Mouse (Mus musculus) embryonic facial prominence, embryonic 15.5 days (tissue): ENCODE data around the gene Entpd5. TPM values are rescaled to one million over a fixed set of nuclear protein-coding genes. Genes with fewer than 3 reads are reported as not detected.
"Not testable (repeated sequence)": the region's sequence is repeated elsewhere in the genome, so short reads cannot be mapped to it uniquely, and the experiment has no call there.

Experiments
- ATAC-seq: fragments of 200-750 bp; cut with Nextera tagmentation; 2 replicates; pipeline ENCODE4 v1.8.0; 2017; ENCODE audit warnings: low read depth, moderate TSS enrichment; ENCODE audit not compliant: insufficient number of reproducible peaks, low FRiP score, low TSS enrichment
- H3K27ac ChIP-seq: fragments of 300-500 bp; sonication (generic); replicated peaks from 2 replicates; pipeline ENCODE4 v1.5.1; 2015; ENCODE audit warnings: mild to moderate bottlenecking, inconsistent platforms
- H3K27me3 ChIP-seq: fragments of 300-500 bp; sonication (generic); 2 replicates; pipeline ENCODE4 v1.6.1; 2015; ENCODE audit warnings: inconsistent platforms
- H3K36me3 ChIP-seq: fragments of 300-500 bp; sonication (generic); 2 replicates; pipeline ENCODE4 v1.6.1; 2015; ENCODE audit warnings: mild to moderate bottlenecking, inconsistent platforms
- H3K4me1 ChIP-seq: fragments of 300-500 bp; sonication (generic); 2 replicates; pipeline ENCODE4 v1.6.1; 2015; ENCODE audit warnings: inconsistent platforms
- H3K4me2 ChIP-seq: fragments of 300-500 bp; sonication (generic); replicated peaks from 2 replicates; pipeline ENCODE4 v1.6.1; 2015; ENCODE audit warnings: mild to moderate bottlenecking, inconsistent platforms
- H3K4me3 ChIP-seq: fragments of 300-500 bp; sonication (generic); replicated peaks from 2 replicates; pipeline ENCODE4 v1.5.1; 2015; ENCODE audit warnings: mild to moderate bottlenecking, inconsistent platforms
- H3K9ac ChIP-seq: fragments of 300-500 bp; sonication (generic); 2 replicates; pipeline ENCODE4 v1.6.1; 2015; ENCODE audit warnings: inconsistent platforms
- H3K9me3 ChIP-seq: fragments of 300-500 bp; sonication (generic); replicated peaks from 2 replicates; pipeline ENCODE4 v1.6.1; 2016; ENCODE audit warnings: inconsistent platforms
- WGBS: fragments of 180-500 bp; shearing (Covaris S2); methylation state at CpG from one replicate; pipeline ENCODE4 v1.1.7; 2015; 5-methylcytosine and 5-hydroxymethylcytosine counted together
- polyA plus RNA-seq: library from polyadenylated mRNA; unstranded; fragments of >200 nt; fragmentation: Nextera tagmentation; extraction: Ambion mirVana; gene quantifications from 2 replicates; pipeline ENCODE4 v1.2.1, GENCODE M21; 2015

Entpd5 gene
- polyA plus RNA-seq, 1 experiment from 2014 or later = 24.1 TPM

GRCm38 (mm10) chr12:84373831-84374481 lies 34.9 kb downstream of the Entpd5 start:
- no peak overlapping the region for H3K27ac ChIP-seq
- no peak overlapping the region for H3K4me3 ChIP-seq
- no peaks in the 10 kb centered on the region for H3K4me1 ChIP-seq
- no peak overlapping the region for H3K4me2 ChIP-seq
- H3K27me3 ChIP-seq = no peaks in the 10 kb centered on the region
- no peaks in the 10 kb centered on the region for H3K9me3 ChIP-seq
- no peak overlapping the region for H3K9ac ChIP-seq
- no peak for ATAC-seq
- WGBS = 89% methylated on average over 6 of the region's 6 CpGs
- peaks cover 63% of the 10 kb centered on the region for H3K36me3 ChIP-seq

- no peak overlapping the region for H3K4me3 ChIP-seq
- H3K4me1 ChIP-seq = no peaks in the 10 kb centered on the region
- no peak overlapping the region for H3K9ac ChIP-seq
- WGBS = 94% methylated on average over 5 of the region's 5 CpGs
- no peak overlapping the region for H3K4me2 ChIP-seq
- no peak for ATAC-seq
- no peak overlapping the region for H3K27ac ChIP-seq
- no peaks in the 10 kb centered on the region for H3K9me3 ChIP-seq
- H3K27me3 ChIP-seq = no peaks in the 10 kb centered on the region
- peaks cover 84% of the 10 kb centered on the region for H3K36me3 ChIP-seq
Measured at GRCm38 (mm10) chr12:84371647-84372046, 37.2 kb downstream of the Entpd5 start.

GRCm38 (mm10) chr12:84366971-84367370 lies 41.9 kb downstream of the Entpd5 start:
- Histone ChIP-seq H3K4me1 (peaks cover 8% of the 10 kb centered on the region), H3K27ac (no peak overlapping the region), H3K36me3 (peaks cover 50% of the 10 kb centered on the region), H3K9ac (no peak overlapping the region), H3K4me2 (no peak overlapping the region), H3K27me3 (no peaks in the 10 kb centered on the region), H3K9me3 (no peaks in the 10 kb centered on the region), H3K4me3 (no peak overlapping the region)
- WGBS = 68% methylated on average over 9 of the region's 9 CpGs
- no peak for ATAC-seq

- H3K36me3 ChIP-seq = peaks cover 32% of the 10 kb centered on the region
- no peak overlapping the region for H3K27ac ChIP-seq
- H3K4me1 ChIP-seq = peaks cover 13% of the 10 kb centered on the region
- no peaks in the 10 kb centered on the region for H3K9me3 ChIP-seq
- no peaks in the 10 kb centered on the region for H3K27me3 ChIP-seq
- H3K4me2 ChIP-seq = no peak overlapping the region
- H3K9ac ChIP-seq = no peak overlapping the region
- 91% methylated on average over 6 of the region's 6 CpGs for WGBS
- no peak overlapping the region for H3K4me3 ChIP-seq
- no peak for ATAC-seq
Measured at GRCm38 (mm10) chr12:84365137-84365536, 43.7 kb downstream of the Entpd5 start.

GRCm38 (mm10) chr12:84364291-84364690 lies 44.5 kb downstream of the Entpd5 start:
- ATAC-seq = no peak
- peaks cover 13% of the 10 kb centered on the region for H3K4me1 ChIP-seq
- no peaks in the 10 kb centered on the region for H3K27me3 ChIP-seq
- H3K9me3 ChIP-seq = no peaks in the 10 kb centered on the region
- WGBS = 82% methylated on average over 9 of the region's 9 CpGs
- H3K27ac ChIP-seq = no peak overlapping the region
- H3K9ac ChIP-seq = no peak overlapping the region
- H3K36me3 ChIP-seq = peaks cover 25% of the 10 kb centered on the region
- H3K4me3 ChIP-seq = no peak overlapping the region
- no peak overlapping the region for H3K4me2 ChIP-seq

GRCm38 (mm10) chr12:84362872-84363271 lies 46.0 kb downstream of the Entpd5 start:
- 72% methylated on average over 2 of the region's 2 CpGs for WGBS
- Histone ChIP-seq H3K27me3 (no peaks in the 10 kb centered on the region), H3K9me3 (no peaks in the 10 kb centered on the region), H3K9ac (no peak overlapping the region), H3K27ac (no peak overlapping the region), H3K4me1 (peaks cover 13% of the 10 kb centered on the region), H3K36me3 (peaks cover 10% of the 10 kb centered on the region), H3K4me3 (peak overlapping the region; percentile 100), H3K4me2 (peak overlapping the region; percentile 78)
- no peak for ATAC-seq

GRCm38 (mm10) chr12:84361555-84362489 lies 47.0 kb downstream of the Entpd5 start, which contains the start of the genes Coq6 and Fam161b:
Gene Coq6, plus strand, starts transcription at chr12:84361657.
Gene Fam161b, minus strand, starts transcription at chr12:84361833.
- Histone ChIP-seq H3K4me2 (peak within 1 kb of the TSS; percentile 78), H3K9ac (peak within 1 kb of the TSS; percentile 85), H3K27me3 (no peaks in the 10 kb centered on the region), H3K4me1 (peaks cover 13% of the 10 kb centered on the region), H3K27ac (peak within 1 kb of the TSS; percentile 63), H3K9me3 (no peaks in the 10 kb centered on the region), H3K4me3 (peak within 1 kb of the TSS; percentile 100), H3K36me3 (peaks cover 6% of the 10 kb centered on the region)
- WGBS = under 1% methylated on average over 51 of the region's 51 CpGs
- ATAC-seq = peak; percentile 97

- not testable (repeated sequence) for H3K9ac ChIP-seq, ATAC-seq
Measured at GRCm38 (mm10) chr12:84358699-84359098, 50.1 kb downstream of the Entpd5 start.

GRCm38 (mm10) chr12:84347192-84347591 lies 61.6 kb downstream of the Entpd5 start:
- Histone ChIP-seq H3K9me3 (no peaks in the 10 kb centered on the region), H3K9ac (no peak overlapping the region), H3K36me3 (peaks cover 35% of the 10 kb centered on the region), H3K4me2 (no peak overlapping the region), H3K4me1 (0 out of 2 replicates have a peak, but pooled peaks cover 4% of the 10 kb centered on the region), H3K27me3 (no peaks in the 10 kb centered on the region), H3K4me3 (no peak overlapping the region), H3K27ac (no peak overlapping the region)
- ATAC-seq = no peak
- WGBS = 52% methylated on average over 2 of the region's 2 CpGs

More at GRCm38 (mm10) chr12:84358699-84359098, 50.1 kb downstream of the Entpd5 start:
- not testable (repeated sequence) for H3K4me3 ChIP-seq, H3K27me3 ChIP-seq, H3K9me3 ChIP-seq, H3K27ac ChIP-seq, H3K4me2 ChIP-seq
- peaks cover 13% of the 10 kb centered on the region for H3K4me1 ChIP-seq
- WGBS = 84% methylated on average over 2 of the region's 2 CpGs
- peaks cover 12% of the 10 kb centered on the region; the same call in 1 of the 2 replicates for H3K36me3 ChIP-seq

- Histone ChIP-seq H3K4me2 (no peak overlapping the region), H3K9me3 (no peaks in the 10 kb centered on the region), H3K9ac (no peak overlapping the region), H3K4me3 (no peak overlapping the region), H3K4me1 (no peaks in the 10 kb centered on the region), H3K36me3 (peaks cover 81% of the 10 kb centered on the region), H3K27ac (no peak overlapping the region), H3K27me3 (no peaks in the 10 kb centered on the region)
- WGBS = 88% methylated on average over 11 of the region's 11 CpGs
- no peak for ATAC-seq
Measured at GRCm38 (mm10) chr12:84336963-84337625, 71.7 kb downstream of the Entpd5 start.

- no peak overlapping the region for H3K4me2 ChIP-seq
- H3K27me3 ChIP-seq = no peaks in the 10 kb centered on the region
- no peaks in the 10 kb centered on the region for H3K9me3 ChIP-seq
- ATAC-seq = no peak
- no peaks in the 10 kb centered on the region for H3K4me1 ChIP-seq
- no peak overlapping the region for H3K4me3 ChIP-seq
- WGBS = 70% methylated on average over 4 of the region's 4 CpGs
- no peak overlapping the region for H3K27ac ChIP-seq
- H3K9ac ChIP-seq = no peak overlapping the region
- peaks cover 51% of the 10 kb centered on the region for H3K36me3 ChIP-seq
Measured at GRCm38 (mm10) chr12:84327111-84327512, 81.7 kb downstream of the Entpd5 start.
